Mouse (Mus musculus) myocyte (in vitro differentiated cells): ENCODE data around the gene Klc2. TPM values are rescaled to one million over a fixed set of nuclear protein-coding genes. Genes with fewer than 3 reads are reported as not detected.

Experiments
- H3K27me3 ChIP-seq: one replicate; pipeline ENCODE4 v1.6.1; 2011; ENCODE audit not compliant: control insufficient read depth, insufficient read depth, insufficient read length
- H3K36me3 ChIP-seq: one replicate; pipeline ENCODE4 v1.6.1; 2011; ENCODE audit not compliant: control insufficient read depth, insufficient read depth
- H3K4me2 ChIP-seq: one replicate; pipeline ENCODE4 v1.6.1; 2011; ENCODE audit warnings: low read depth, control low read depth
- H3K4me3 ChIP-seq: one replicate; pipeline ENCODE4 v1.5.1; 2011; ENCODE audit warnings: mild to moderate bottlenecking, control low read depth, moderate library complexity
- H3K79me2 ChIP-seq: one replicate; pipeline ENCODE4 v1.6.1; 2011; ENCODE audit not compliant: control insufficient read depth, insufficient read depth
- H3ac ChIP-seq: one replicate; pipeline ENCODE4 v1.6.1; 2011; ENCODE audit not compliant: control insufficient read depth, insufficient read length
- CEBPB ChIP-seq: IDR thresholded peaks from 2 replicates; pipeline ENCODE4 v1.6.1; 2011; ENCODE audit warnings: mild to moderate bottlenecking, moderate library complexity; ENCODE audit not compliant: poor library complexity, insufficient read depth, severe bottlenecking
- E2F4 ChIP-seq: IDR thresholded peaks from one replicate; pipeline ENCODE4 v1.6.1; 2011; ENCODE audit warnings: mild to moderate bottlenecking, control low read depth, moderate library complexity; ENCODE audit not compliant: insufficient read depth
- MAX ChIP-seq: IDR thresholded peaks from one replicate; pipeline ENCODE4 v1.6.1; 2011; ENCODE audit warnings: low read depth, mild to moderate bottlenecking, control low read depth
- MYOD1 ChIP-seq, 3 experiments: IDR thresholded peaks; one replicate each; pipeline ENCODE4 v1.6.1; 2011; ENCODE audit warnings: control low read depth in 2 of 3, low read depth in 2 of 3, mild to moderate bottlenecking in 2 of 3, moderate library complexity in 1 of 3; ENCODE audit not compliant: insufficient read length in 2 of 3, control insufficient read depth in 1 of 3
- MYOG ChIP-seq, 3 experiments: IDR thresholded peaks; one replicate each; pipeline ENCODE4 v1.6.1; 2011; ENCODE audit warnings: control low read depth in 2 of 3, low read depth in 2 of 3, mild to moderate bottlenecking in 2 of 3; ENCODE audit not compliant: insufficient read length in 2 of 3, control insufficient read depth in 1 of 3, insufficient read depth in 1 of 3
- POLR2A ChIP-seq: IDR thresholded peaks from one replicate; pipeline ENCODE4 v1.6.1; 2011; ENCODE audit warnings: low read depth, mild to moderate bottlenecking, control low read depth, moderate library complexity; ENCODE audit not compliant: insufficient read length
- POLR2AphosphoS2 ChIP-seq: IDR thresholded peaks from one replicate; pipeline ENCODE4 v1.6.1; 2011; ENCODE audit warnings: low read depth, control low read depth; ENCODE audit not compliant: insufficient read length
- REST ChIP-seq: IDR thresholded peaks from one replicate; pipeline ENCODE4 v1.6.1; 2011; ENCODE audit warnings: mild to moderate bottlenecking, control low read depth, moderate library complexity; ENCODE audit not compliant: insufficient read depth, insufficient read length
- SRF ChIP-seq: IDR thresholded peaks from one replicate; pipeline ENCODE4 v1.6.1; 2011; ENCODE audit warnings: low read depth; ENCODE audit not compliant: control insufficient read depth, insufficient read length
- TCF12 ChIP-seq: IDR thresholded peaks from one replicate; pipeline ENCODE4 v1.6.1; 2011; ENCODE audit warnings: mild to moderate bottlenecking, control low read depth; ENCODE audit not compliant: poor library complexity, insufficient read depth, severe bottlenecking
- TCF3 ChIP-seq: IDR thresholded peaks from one replicate; pipeline ENCODE4 v1.6.1; 2011; ENCODE audit warnings: low read depth, control low read depth; ENCODE audit not compliant: insufficient read length
- USF1 ChIP-seq: IDR thresholded peaks from one replicate; pipeline ENCODE4 v1.6.1; 2011; ENCODE audit warnings: low read depth, mild to moderate bottlenecking, control low read depth, moderate library complexity
- polyA plus RNA-seq: library from polyadenylated mRNA; unstranded; fragments of >200 nt; fragmentation: generic; extraction: Trizol; gene quantifications from one replicate; pipeline ENCODE4 v1.2.1, GENCODE M21; 2012; ENCODE audit warnings: missing spikeins

Gene Klc2
- polyA plus RNA-seq, 1 experiment: 56.7 TPM

- Histone ChIP-seq H3K79me2 (no peaks in the 10 kb centered on the region), H3K27me3 (no peaks in the 10 kb centered on the region), H3K4me3 (peak within 1 kb of the TSS; percentile 53), H3K4me2 (peak within 1 kb of the TSS; percentile 95), H3K36me3 (no peaks in the 10 kb centered on the region), H3ac (peak within 1 kb of the TSS; percentile 57)
- no peak for TF ChIP-seq E2F4
- TF ChIP-seq POLR2A: peak; percentile 75
- no peak for TF ChIP-seq TCF3
- no peak for TF ChIP-seq TCF12
- no peak for TF ChIP-seq SRF
- TF ChIP-seq POLR2AphosphoS2: peak; percentile 60
- no peak for TF ChIP-seq MYOG (IDR thresholded peaks at IDR 0.05; ENCODE audit: control insufficient read depth in 1 of 3, insufficient read depth in 1 of 3, insufficient read length in 2 of 3, low read depth in 2 of 3)
- TF ChIP-seq MYOD1 (IDR thresholded peaks at IDR 0.05; ENCODE audit: control insufficient read depth in 1 of 3, insufficient read length in 2 of 3, low read depth in 2 of 3): peak in 1 of 3 experiments; percentile 4
Measured at GRCm38 (mm10) chr19:5085145-5085863, 33.1 kb downstream of the Klc2 start, which contains the start of gene Tmem151a. TSS of gene Tmem151a (minus strand) at chr19:5085531.

GRCm38 (mm10) chr19:5084834-5085144, 33.6 kb downstream of the Klc2 start:
- no peaks in the 10 kb centered on the region for H3K36me3 ChIP-seq
- H3K4me2 ChIP-seq: peak overlapping the region; percentile 95
- peak overlapping the region; percentile 57 for H3ac ChIP-seq
- H3K4me3 ChIP-seq: peak overlapping the region; percentile 53
- H3K79me2 ChIP-seq: no peaks in the 10 kb centered on the region
- no peaks in the 10 kb centered on the region for H3K27me3 ChIP-seq
- TF ChIP-seq MYOD1 (IDR thresholded peaks at IDR 0.05; ENCODE audit: control insufficient read depth in 1 of 3, insufficient read length in 2 of 3, low read depth in 2 of 3): peak in 1 of 3 experiments; percentile 0
- TF ChIP-seq TCF12: no peak
- TF ChIP-seq CEBPB: no peak
- no peak for TF ChIP-seq USF1
- TF ChIP-seq POLR2A: peak; percentile 14
- TF ChIP-seq MYOG (IDR thresholded peaks at IDR 0.05; ENCODE audit: control insufficient read depth in 1 of 3, insufficient read depth in 1 of 3, insufficient read length in 2 of 3, low read depth in 2 of 3): peak in 1 of 3 experiments; percentile 26

- Histone ChIP-seq H3K27me3 (no peaks in the 10 kb centered on the region), H3K4me3 (peak overlapping the region; percentile 53), H3K4me2 (peak overlapping the region; percentile 95), H3K79me2 (no peaks in the 10 kb centered on the region), H3K36me3 (no peaks in the 10 kb centered on the region), H3ac (peak overlapping the region; percentile 57)
- TF ChIP-seq SRF: no peak
- TF ChIP-seq TCF12: no peak
- no peak for TF ChIP-seq REST
Measured at GRCm38 (mm10) chr19:5083961-5084833, 34.2 kb downstream of the Klc2 start.

- TF ChIP-seq MYOG (IDR thresholded peaks at IDR 0.05; ENCODE audit: control insufficient read depth in 1 of 3, insufficient read depth in 1 of 3, insufficient read length in 2 of 3, low read depth in 2 of 3): no peak
- TF ChIP-seq E2F4: no peak
- no peak for TF ChIP-seq CEBPB
- TF ChIP-seq MAX: no peak
- no peak for TF ChIP-seq TCF12
- no peak for TF ChIP-seq POLR2A
- no peak for TF ChIP-seq MYOD1 (IDR thresholded peaks at IDR 0.05; ENCODE audit: control insufficient read depth in 1 of 3, insufficient read length in 2 of 3, low read depth in 2 of 3)
- TF ChIP-seq SRF: no peak
- no peak for TF ChIP-seq POLR2AphosphoS2
- no peak for TF ChIP-seq REST
- Histone ChIP-seq H3ac (no peak overlapping the region), H3K4me2 (no peak overlapping the region), H3K79me2 (no peaks in the 10 kb centered on the region), H3K4me3 (no peak overlapping the region), H3K36me3 (no peaks in the 10 kb centered on the region), H3K27me3 (no peaks in the 10 kb centered on the region)
Measured at GRCm38 (mm10) chr19:5082596-5082995, 35.8 kb downstream of the Klc2 start.

- Histone ChIP-seq H3K27me3 (no peaks in the 10 kb centered on the region), H3ac (no peak overlapping the region), H3K79me2 (no peaks in the 10 kb centered on the region), H3K4me3 (no peak overlapping the region), H3K4me2 (no peak overlapping the region), H3K36me3 (no peaks in the 10 kb centered on the region)
- no peak for TF ChIP-seq SRF
- TF ChIP-seq MAX: no peak
- no peak for TF ChIP-seq MYOG (IDR thresholded peaks at IDR 0.05; ENCODE audit: control insufficient read depth in 1 of 3, insufficient read depth in 1 of 3, insufficient read length in 2 of 3, low read depth in 2 of 3)
- TF ChIP-seq MYOD1 (IDR thresholded peaks at IDR 0.05; ENCODE audit: control insufficient read depth in 1 of 3, insufficient read length in 2 of 3, low read depth in 2 of 3): no peak
Measured at GRCm38 (mm10) chr19:5082005-5082404, 36.4 kb downstream of the Klc2 start.
